Mouse (Mus musculus) spleen, adult 10 weeks (tissue): Measurements from ENCODE around the gene Map3k3. TPM values are rescaled to one million over a fixed set of nuclear protein-coding genes. Genes with fewer than 3 reads are reported as not detected.

Experiments
- polyA plus RNA-seq: library from polyadenylated mRNA; stranded (reverse); fragments of 350-450 nt; fragmentation: Illumina TruSeq; extraction: RNeasy Lipid Tissue Mini Kit (QIAGEN cat#74804); gene quantifications from one replicate; pipeline ENCODE4 v1.2.3, GENCODE M21; 2015; ENCODE audit warnings: low replicate concordance; ENCODE audit not compliant: insufficient read depth

Gene Map3k3
- 60.8 TPM for polyA plus RNA-seq

GRCm38 (mm10) chr11:106083708-106084701, at the start of gene Map3k3:
TSS of gene Map3k3 (plus strand) at chr11:106084613.

GRCm38 (mm10) chr11:106036548-106037417, 47.6 kb upstream of the Map3k3 start, which contains the start of gene Dcaf7:
TSS of gene Dcaf7 (plus strand) at chr11:106036872.

GRCm38 (mm10) chr11:106065923-106066571, 18.4 kb upstream of the Map3k3 start, which contains the start of gene Taco1:
TSS of gene Taco1 (plus strand) at chr11:106066061.

GRCm38 (mm10) chr11:106160841-106161721, 76.7 kb downstream of the Map3k3 start, which contains the start of the genes Gm10840 and Limd2:
TSS of gene Gm10840 (plus strand) at chr11:106160850.
TSS of gene Limd2 (minus strand) at chr11:106160860.

GRCm38 (mm10) chr11:106202123-106202465, 117.7 kb downstream of the Map3k3 start, which contains the start of gene Strada:
TSS of gene Strada (minus strand) at chr11:106202168.

Other genes with a start within 250 kb of the Map3k3 start
- 2.0 TPM for gene Cyb561, start 131.3 kb upstream of the Map3k3 start, polyA plus RNA-seq
- 8.4 TPM for gene Ace, start 116.7 kb upstream of the Map3k3 start, polyA plus RNA-seq
- not detected for gene Ace3, start 89.9 kb upstream of the Map3k3 start, polyA plus RNA-seq
- gene Kcnh6, start 76.5 kb upstream of the Map3k3 start, polyA plus RNA-seq = not detected
- gene Dcaf7, start 47.7 kb upstream of the Map3k3 start, polyA plus RNA-seq = 67.7 TPM
- gene Taco1, start 18.6 kb upstream of the Map3k3 start, polyA plus RNA-seq = 15.3 TPM
- gene Gm10840, start 76.2 kb downstream of the Map3k3 start, polyA plus RNA-seq = not detected
- 322 TPM for gene Limd2, start 76.2 kb downstream of the Map3k3 start, polyA plus RNA-seq
- 35.5 TPM for gene Strada, start 117.6 kb downstream of the Map3k3 start, polyA plus RNA-seq
- 113 TPM for gene Ccdc47, start 131.7 kb downstream of the Map3k3 start, polyA plus RNA-seq
- gene Ddx42, start 132.3 kb downstream of the Map3k3 start, polyA plus RNA-seq = 89.4 TPM
- 75.9 TPM for gene Ftsj3, start 171.5 kb downstream of the Map3k3 start, polyA plus RNA-seq
- gene Psmc5, start 171.5 kb downstream of the Map3k3 start, polyA plus RNA-seq = 94.7 TPM
- 94.5 TPM for gene Smarcd2, start 188.4 kb downstream of the Map3k3 start, polyA plus RNA-seq
- gene Tcam1, start 192.1 kb downstream of the Map3k3 start, polyA plus RNA-seq = 0.26 TPM
- 1.0 TPM for gene Gh, start 217.3 kb downstream of the Map3k3 start, polyA plus RNA-seq
- 960 TPM for gene Cd79b, start 230.1 kb downstream of the Map3k3 start, polyA plus RNA-seq